ENCODE assay signal across 8 mouse cellular contexts in the genomic region with DNA sequence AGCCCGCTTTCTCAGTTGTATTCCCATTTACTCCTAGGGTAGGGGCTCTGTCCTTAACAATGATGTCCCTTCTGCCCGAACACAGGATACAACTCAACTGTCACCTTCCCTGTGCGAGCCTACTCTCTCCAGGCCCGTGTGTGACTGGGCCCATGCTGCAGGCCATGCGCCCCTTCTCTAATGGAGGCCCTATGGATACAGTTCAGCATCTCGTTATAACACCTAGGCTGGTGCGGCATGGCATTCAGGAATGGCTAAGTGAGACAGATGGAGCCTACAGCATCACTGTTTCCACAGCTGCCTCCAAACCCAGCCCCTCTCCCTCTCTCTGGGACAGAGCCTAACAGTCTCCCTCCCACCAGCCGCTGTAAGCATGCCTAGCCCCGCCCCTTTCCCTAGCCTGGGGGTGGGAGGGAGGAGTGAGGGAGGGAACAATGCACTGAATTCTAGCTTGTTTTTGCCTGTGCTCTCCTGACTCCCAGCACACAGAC. TPM values are rescaled to one million over a fixed set of nuclear protein-coding genes. Genes with fewer than 3 reads are reported as not detected.
DNase-seq lines count a peak whose midpoint lies in the region; ATAC-seq lines count a peak whose summit lies in the region.

No protein-coding gene starts in this region.

- no peaks in the 10 kb centered on the region for H3K27me3 ChIP-seq in limb, embryonic 13.5 days
- no peaks in the 10 kb centered on the region for H3K27me3 ChIP-seq in neural tube, embryonic 11.5 days (ENCODE audit: control insufficient read depth, insufficient read depth, low read length)

- peaks cover 23% of the 10 kb centered on the region for H3K4me1 ChIP-seq in limb, embryonic 13.5 days
- H3K4me1 ChIP-seq in neural tube, embryonic 11.5 days (ENCODE audit: control insufficient read depth, insufficient read depth, low read length) = peaks cover 8% of the 10 kb centered on the region; the same call in 1 of the 2 replicates

- H3K4me3 ChIP-seq in limb, embryonic 13.5 days = no peak overlapping the region
- no peak overlapping the region for H3K4me3 ChIP-seq in neural tube, embryonic 11.5 days (ENCODE audit: low read depth, low read length)

- no peaks in the 10 kb centered on the region for H3K9me3 ChIP-seq in limb, embryonic 13.5 days
- no peaks in the 10 kb centered on the region for H3K9me3 ChIP-seq in neural tube, embryonic 11.5 days (ENCODE audit: control insufficient read depth, low read length)

- H3K27ac ChIP-seq in limb, embryonic 13.5 days = peak overlapping the region; percentile 77
- peak overlapping the region; percentile 42 for H3K27ac ChIP-seq in neural tube, embryonic 11.5 days (ENCODE audit: low read depth, low read length)

- WGBS in limb, embryonic 13.5 days = 45% methylated on average over 9 of the region's 9 CpGs
- WGBS in neural tube, embryonic 11.5 days = 44% methylated on average over 9 of the region's 9 CpGs

- peaks cover 40% of the 10 kb centered on the region for H3K36me3 ChIP-seq in limb, embryonic 13.5 days
- peaks cover 15% of the 10 kb centered on the region for H3K36me3 ChIP-seq in neural tube, embryonic 11.5 days (ENCODE audit: control insufficient read depth, insufficient read depth, low read length)

- H3K4me2 ChIP-seq in limb, embryonic 13.5 days (replicated peaks) = peak overlapping the region; percentile 23; the same call in 1 of the 2 replicates
- H3K4me2 ChIP-seq in neural tube, embryonic 11.5 days (ENCODE audit: low read depth) = no peak overlapping the region; the same call in 1 of the 2 replicates

- peak; percentile 11 for ATAC-seq in inflammation-experienced regulatory T-cells, adult 6 months
- peak; percentile 93 for ATAC-seq in limb, embryonic 13.5 days (ENCODE audit: low FRiP score, low read depth)
- ATAC-seq in neural tube, embryonic 11.5 days (ENCODE audit: insufficient read depth, low FRiP score, low TSS enrichment) = peak; percentile 69

- peak; percentile 74 to 85 for DNase-seq in adrenal gland, adult (ENCODE audit: inconsistent age in 2 of 2, low spot score in 1 of 2)
- no peak for DNase-seq in adrenal gland, adult 18-20 months (ENCODE audit: low spot score in 2 of 2)
- DNase-seq in brain, adult 2 months (ENCODE audit: low read depth, low spot score) = peak; percentile 84
- peak; percentile 57 for DNase-seq in gastrocnemius, postnatal 25 days
- peak; percentile 83 for DNase-seq in neural tube, embryonic 11.5 days (ENCODE audit: low spot score)
- no peak for DNase-seq in cerebellum, adult 8-10 months

- H3K9ac ChIP-seq in limb, embryonic 13.5 days = 0 out of 2 replicates have a peak overlapping the region, but pooled peaks have one; percentile 35
- H3K9ac ChIP-seq in neural tube, embryonic 11.5 days (ENCODE audit: low read length) = no peak overlapping the region

RNA-seq across cellular contexts. Expression of gene Wdr73, which starts 12.0 kb away (rescaled TPM):
- 10 to 100 TPM; 12.6 to 15.6 TPM for total RNA-seq in adrenal gland, adult 18-20 months (2021)
- 1 to 10 TPM; 3.1 to 4.2 TPM for total RNA-seq in gastrocnemius, postnatal 25 days (2021)
- 10 to 100 TPM; 18.5 to 29.9 (median 29.1) TPM for polyA plus RNA-seq in inflammation-experienced regulatory T-cells, adult 6 months (2017; shearing (Covaris generic))
- polyA plus RNA-seq in limb, embryonic 13.5 days (2015; fragmentation: Nextera tagmentation; extraction: Ambion mirVana) = 32.5 TPM in 2 replicates
- polyA plus RNA-seq in neural tube, embryonic 11.5 days (2014; fragmentation: Nextera tagmentation; extraction: Ambion mirVana) = 37.7 and 41.8 TPM in 2 replicates

RNA-seq across cellular contexts. Expression of gene Nmb, which starts 15.8 kb away (rescaled TPM):
- 1 to 10 TPM; 2.6 to 3.3 TPM for total RNA-seq in adrenal gland, adult 18-20 months (2021)
- total RNA-seq in gastrocnemius, postnatal 25 days (2021) = 1 to 10 TPM; 2.2 to 2.7 TPM
- polyA plus RNA-seq in inflammation-experienced regulatory T-cells, adult 6 months (2017; shearing (Covaris generic)) = 10 to 100 TPM; 70.6 to 79.3 (median 79.1) TPM
- 6.1 and 6.5 TPM in 2 replicates for polyA plus RNA-seq in limb, embryonic 13.5 days (2015; fragmentation: Nextera tagmentation; extraction: Ambion mirVana)
- 5.1 TPM in 2 replicates for polyA plus RNA-seq in neural tube, embryonic 11.5 days (2014; fragmentation: Nextera tagmentation; extraction: Ambion mirVana)

RNA-seq across cellular contexts. Expression of gene Zscan2, which starts 28.3 kb away (rescaled TPM):
- 1 to 10 TPM; 4.7 to 5.3 TPM for total RNA-seq in adrenal gland, adult 18-20 months (2021)
- total RNA-seq in gastrocnemius, postnatal 25 days (2021) = 1 to 10 TPM; 1.5 to 1.6 TPM
- polyA plus RNA-seq in inflammation-experienced regulatory T-cells, adult 6 months (2017; shearing (Covaris generic)) = 1 to 10 TPM; 2.4 to 3.1 (median 2.6) TPM
- polyA plus RNA-seq in limb, embryonic 13.5 days (2015; fragmentation: Nextera tagmentation; extraction: Ambion mirVana) = 3.6 and 4.5 TPM in 2 replicates
- 4.2 and 4.9 TPM in 2 replicates for polyA plus RNA-seq in neural tube, embryonic 11.5 days (2014; fragmentation: Nextera tagmentation; extraction: Ambion mirVana)

RNA-seq across cellular contexts. Expression of gene Sec11a, which starts 58.5 kb away (rescaled TPM):
- 10 to 100 TPM; 91.6 to 94.5 TPM for total RNA-seq in adrenal gland, adult 18-20 months (2021)
- 10 to 100 TPM; 25.4 to 29.9 TPM for total RNA-seq in gastrocnemius, postnatal 25 days (2021)
- 100 to 1,000 TPM; 248 to 321 (median 312) TPM for polyA plus RNA-seq in inflammation-experienced regulatory T-cells, adult 6 months (2017; shearing (Covaris generic))
- polyA plus RNA-seq in limb, embryonic 13.5 days (2015; fragmentation: Nextera tagmentation; extraction: Ambion mirVana) = 251 and 256 TPM in 2 replicates
- polyA plus RNA-seq in neural tube, embryonic 11.5 days (2014; fragmentation: Nextera tagmentation; extraction: Ambion mirVana) = 181 and 196 TPM in 2 replicates

Comparison
In these comparisons a context has a peak if more than half of its experiments do, and no peak if none do; other contexts are left out.
1. DNase-seq: peak in adrenal gland, adult (2 of 2), brain, adult 2 months (single experiment), gastrocnemius, postnatal 25 days (single experiment) and neural tube, embryonic 11.5 days (single experiment); none in adrenal gland, adult 18-20 months (0 of 2) and cerebellum, adult 8-10 months (single experiment).
2. ATAC-seq: peak in every context shown above with its lines; median percentile 93 in limb, embryonic 13.5 days; 69 in neural tube, embryonic 11.5 days; 11 in inflammation-experienced regulatory T-cells, adult 6 months.